Mouse (Mus musculus) C2C12 (cell line): ENCODE results near the gene Cnpy1.

ENCODE experiments used
- CEBPB ChIP-seq: IDR thresholded peaks from one replicate; pipeline ENCODE4 v1.6.1; 2011; ENCODE audit warnings: low read depth, mild to moderate bottlenecking, control low read depth, moderate library complexity
- CTCF ChIP-seq: IDR thresholded peaks from one replicate; pipeline ENCODE4 v1.5.1; 2011; ENCODE audit not compliant: control insufficient read depth, insufficient read depth, insufficient read length
- FOSL1 ChIP-seq: IDR thresholded peaks from one replicate; pipeline ENCODE4 v1.8.0; 2011; ENCODE audit warnings: mild to moderate bottlenecking, low read length; ENCODE audit not compliant: poor library complexity, insufficient read depth, severe bottlenecking
- MAX ChIP-seq: IDR thresholded peaks from one replicate; pipeline ENCODE4 v1.6.1; 2011; ENCODE audit warnings: mild to moderate bottlenecking, control low read depth
- MYOD1 ChIP-seq: IDR thresholded peaks from one replicate; pipeline ENCODE4 v1.6.1; 2011; ENCODE audit warnings: low read depth; ENCODE audit not compliant: control insufficient read depth, insufficient read length
- MYOG ChIP-seq: IDR thresholded peaks from one replicate; pipeline ENCODE4 v1.6.1; 2011; ENCODE audit not compliant: control insufficient read depth, insufficient read length; ENCODE audit errors: extremely low read depth

- TF ChIP-seq CTCF (no peak), MAX (no peak), MYOD1 (no peak), CEBPB (no peak), MYOG (no peak), FOSL1 (no peak)
Measured at GRCm38 (mm10) chr5:28192099-28192454, 53.5 kb downstream of the Cnpy1 start.
